Mouse (Mus musculus) neural tube, embryonic 15.5 days (tissue): ENCODE data around the gene Pank4. TPM values are rescaled to one million over a fixed set of nuclear protein-coding genes. Genes with fewer than 3 reads are reported as not detected.
A peak's percentile ranks its signal among the peaks of the same experiment; 100 is the strongest.

Experiments used
- ATAC-seq: fragments of 200-750 bp; cut with Nextera tagmentation; 2 replicates; pipeline ENCODE4 v1.8.0; 2017; ENCODE audit warnings: mild to moderate bottlenecking, moderate TSS enrichment, moderate library complexity; ENCODE audit not compliant: low FRiP score
- H3K27ac ChIP-seq: fragments of 300-500 bp; sonication (generic); replicated peaks from 2 replicates; pipeline ENCODE4 v1.5.1; 2015; ENCODE audit warnings: mild to moderate bottlenecking, inconsistent platforms
- H3K27me3 ChIP-seq: fragments of 300-500 bp; sonication (generic); replicated peaks from 2 replicates; pipeline ENCODE4 v1.6.1; 2015; ENCODE audit warnings: inconsistent platforms
- H3K36me3 ChIP-seq: fragments of 300-500 bp; sonication (generic); 2 replicates; pipeline ENCODE4 v1.6.1; 2015; ENCODE audit warnings: inconsistent platforms
- H3K4me1 ChIP-seq: fragments of 300-500 bp; sonication (generic); 2 replicates; pipeline ENCODE4 v1.6.1; 2015; ENCODE audit warnings: inconsistent platforms
- H3K4me2 ChIP-seq: fragments of 300-500 bp; sonication (generic); 2 replicates; pipeline ENCODE4 v1.6.1; 2015; ENCODE audit warnings: inconsistent platforms, mild to moderate bottlenecking, moderate library complexity
- H3K4me3 ChIP-seq: fragments of 300-500 bp; sonication (generic); replicated peaks from 2 replicates; pipeline ENCODE4 v1.5.1; 2015; ENCODE audit warnings: mild to moderate bottlenecking, inconsistent platforms
- H3K9ac ChIP-seq: fragments of 300-500 bp; sonication (generic); replicated peaks from 2 replicates; pipeline ENCODE4 v1.6.1; 2015; ENCODE audit warnings: mild to moderate bottlenecking, inconsistent platforms
- H3K9me3 ChIP-seq: fragments of 300-500 bp; sonication (generic); replicated peaks from 2 replicates; pipeline ENCODE4 v1.6.1; 2016; ENCODE audit warnings: inconsistent platforms
- WGBS: fragments of 180-500 bp; shearing (Covaris S2); methylation state at CpG from one replicate; pipeline ENCODE4 v1.1.7; 2015; ENCODE audit warnings: mixed read lengths; 5-methylcytosine and 5-hydroxymethylcytosine counted together
- polyA plus RNA-seq: library from polyadenylated mRNA; unstranded; fragments of >200 nt; fragmentation: Nextera tagmentation; extraction: Ambion mirVana; gene quantifications from 2 replicates; pipeline ENCODE4 v1.2.1, GENCODE M21; 2015

Gene Pank4
- polyA plus RNA-seq, 1 experiment from 2014 or later, result 37.4 TPM

DNA sequence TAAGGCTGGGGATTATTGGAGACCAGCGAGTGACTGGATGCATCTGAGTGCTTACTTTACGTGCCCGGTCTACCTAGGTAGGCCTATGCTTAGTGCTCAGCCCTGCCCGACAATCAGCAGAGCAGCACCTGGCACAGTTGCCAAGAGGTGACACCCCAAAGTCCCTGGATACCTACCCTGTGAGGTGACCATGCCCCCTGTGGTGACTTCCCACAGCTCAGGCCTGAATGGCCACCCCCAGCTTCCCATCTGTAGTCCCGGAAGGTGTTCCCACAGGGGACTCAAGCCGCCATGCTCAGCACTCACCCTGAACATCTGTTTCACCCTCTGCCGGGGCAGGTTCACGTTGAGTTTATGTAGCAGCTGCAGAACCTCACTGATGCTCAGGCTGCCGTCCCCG, 42.4 kb downstream of the Pank4 start:
- no peak overlapping the region for H3K4me3 ChIP-seq
- 58% methylated on average over 10 of the region's 10 CpGs for WGBS
- H3K27ac ChIP-seq, result peak overlapping the region; percentile 56; the same call in 1 of the 2 replicates
- no peaks in the 10 kb centered on the region for H3K4me1 ChIP-seq
- H3K36me3 ChIP-seq, result no peaks in the 10 kb centered on the region
- no peak overlapping the region for H3K4me2 ChIP-seq
- H3K27me3 ChIP-seq, result 0 out of 2 replicates have a peak, but pooled peaks cover 2% of the 10 kb centered on the region
- H3K9me3 ChIP-seq, result no peaks in the 10 kb centered on the region
- ATAC-seq, result no peak
- no peak overlapping the region for H3K9ac ChIP-seq

DNA sequence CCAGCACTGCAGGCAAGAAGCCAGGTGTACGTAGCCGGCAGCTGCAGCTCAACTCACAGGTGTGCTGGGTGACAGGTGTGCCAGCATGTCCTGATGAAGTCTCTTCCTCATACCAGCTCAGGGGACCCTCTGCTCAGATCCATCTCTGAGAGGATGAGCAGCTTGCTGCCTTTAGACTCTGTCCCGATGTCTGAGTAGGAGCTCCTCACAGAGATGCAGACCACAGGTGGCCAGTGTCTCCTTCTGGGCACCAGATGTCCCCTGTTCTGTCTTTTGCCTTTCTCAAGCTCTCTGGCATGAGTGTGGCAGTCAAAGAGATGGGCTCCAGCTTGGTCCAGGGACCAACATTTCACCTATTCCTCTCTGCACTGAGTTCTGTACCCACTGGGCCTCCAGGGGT, 43.7 kb downstream of the Pank4 start:
- Histone ChIP-seq H3K4me2 (no peak overlapping the region), H3K36me3 (no peaks in the 10 kb centered on the region), H3K27ac (no peak overlapping the region), H3K4me3 (no peak overlapping the region), H3K27me3 (0 out of 2 replicates have a peak, but pooled peaks cover 2% of the 10 kb centered on the region), H3K9me3 (no peaks in the 10 kb centered on the region), H3K4me1 (no peaks in the 10 kb centered on the region), H3K9ac (no peak overlapping the region)
- no peak for ATAC-seq
- WGBS, result 93% methylated on average over 3 of the region's 3 CpGs

DNA sequence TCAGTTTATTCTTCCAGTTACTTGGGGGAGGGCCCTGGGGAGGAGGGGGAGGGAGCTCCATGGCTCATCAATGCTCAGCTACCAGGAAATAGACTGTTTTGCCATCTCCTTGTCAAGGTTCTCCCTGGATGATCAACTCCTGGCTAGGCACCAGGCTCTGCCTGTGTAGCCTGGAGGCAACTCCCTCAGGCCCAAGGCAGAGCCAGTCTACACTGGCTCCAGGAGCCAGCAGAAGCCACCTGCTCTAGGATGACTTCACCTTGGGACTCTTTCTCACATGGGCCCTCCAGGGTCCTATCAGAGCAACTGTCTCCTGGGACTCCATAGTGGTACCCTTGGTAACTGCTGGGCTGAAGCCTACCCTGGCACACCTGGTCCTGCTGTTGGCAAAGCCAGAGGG, 44.2 kb downstream of the Pank4 start:
- no peaks in the 10 kb centered on the region for H3K36me3 ChIP-seq

DNA sequence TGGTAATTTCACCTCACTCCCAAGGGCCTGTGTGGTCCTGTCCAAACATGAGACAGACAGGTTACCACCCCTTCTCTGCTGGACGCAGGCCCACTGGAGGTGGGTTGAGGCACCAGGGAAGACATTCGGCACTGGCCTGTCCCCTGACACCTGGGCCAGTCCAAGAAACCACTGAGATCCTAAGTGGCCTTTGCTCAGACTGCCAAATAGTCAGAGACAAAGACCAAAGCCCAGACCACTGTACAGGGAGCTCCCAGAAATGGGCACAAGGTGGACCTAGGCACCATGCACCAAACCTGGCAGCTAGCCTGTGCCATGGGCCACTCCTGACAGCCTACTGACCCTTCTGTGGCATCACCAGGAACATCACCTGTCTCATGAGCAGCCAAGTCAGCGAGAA, 45.3 kb downstream of the Pank4 start:
- WGBS, result 83% methylated on average over 3 of the region's 3 CpGs

More for the DNA sequence above, 44.2 kb downstream of the Pank4 start:
- Histone ChIP-seq H3K4me3 (no peak overlapping the region), H3K4me2 (no peak overlapping the region), H3K27me3 (0 out of 2 replicates have a peak, but pooled peaks cover 2% of the 10 kb centered on the region), H3K9me3 (no peaks in the 10 kb centered on the region), H3K27ac (no peak overlapping the region), H3K9ac (no peak overlapping the region), H3K4me1 (no peaks in the 10 kb centered on the region)
- no peak for ATAC-seq

DNA sequence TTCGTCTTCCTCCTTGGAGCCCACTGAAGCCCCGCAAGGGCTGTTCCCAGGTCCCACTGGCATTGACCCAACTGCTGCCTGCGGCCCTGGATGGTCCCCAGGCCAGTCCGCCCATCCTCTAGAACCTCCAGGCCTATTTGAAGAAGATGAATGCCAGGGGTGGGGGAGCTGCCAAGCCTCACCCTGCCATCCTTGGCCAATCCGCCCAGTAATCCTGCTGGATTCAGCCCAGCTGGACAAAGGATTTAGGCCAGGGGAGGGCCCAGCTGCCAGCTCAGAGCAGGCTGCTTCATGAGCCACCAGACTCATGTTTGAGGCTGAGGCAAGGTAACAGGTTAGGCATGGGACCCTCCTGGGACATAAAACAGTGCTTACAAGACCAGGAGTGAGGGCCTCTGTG, 46.9 kb downstream of the Pank4 start:
- H3K27ac ChIP-seq, result no peak overlapping the region

More for the DNA sequence above, 45.3 kb downstream of the Pank4 start:
- no peak overlapping the region for H3K9ac ChIP-seq
- H3K36me3 ChIP-seq, result no peaks in the 10 kb centered on the region
- no peak overlapping the region for H3K27ac ChIP-seq
- H3K27me3 ChIP-seq, result 0 out of 2 replicates have a peak, but pooled peaks cover 2% of the 10 kb centered on the region
- ATAC-seq, result no peak
- H3K4me3 ChIP-seq, result no peak overlapping the region
- no peak overlapping the region for H3K4me2 ChIP-seq
- no peaks in the 10 kb centered on the region for H3K9me3 ChIP-seq
- H3K4me1 ChIP-seq, result peaks cover 3% of the 10 kb centered on the region; the same call in 1 of the 2 replicates

DNA sequence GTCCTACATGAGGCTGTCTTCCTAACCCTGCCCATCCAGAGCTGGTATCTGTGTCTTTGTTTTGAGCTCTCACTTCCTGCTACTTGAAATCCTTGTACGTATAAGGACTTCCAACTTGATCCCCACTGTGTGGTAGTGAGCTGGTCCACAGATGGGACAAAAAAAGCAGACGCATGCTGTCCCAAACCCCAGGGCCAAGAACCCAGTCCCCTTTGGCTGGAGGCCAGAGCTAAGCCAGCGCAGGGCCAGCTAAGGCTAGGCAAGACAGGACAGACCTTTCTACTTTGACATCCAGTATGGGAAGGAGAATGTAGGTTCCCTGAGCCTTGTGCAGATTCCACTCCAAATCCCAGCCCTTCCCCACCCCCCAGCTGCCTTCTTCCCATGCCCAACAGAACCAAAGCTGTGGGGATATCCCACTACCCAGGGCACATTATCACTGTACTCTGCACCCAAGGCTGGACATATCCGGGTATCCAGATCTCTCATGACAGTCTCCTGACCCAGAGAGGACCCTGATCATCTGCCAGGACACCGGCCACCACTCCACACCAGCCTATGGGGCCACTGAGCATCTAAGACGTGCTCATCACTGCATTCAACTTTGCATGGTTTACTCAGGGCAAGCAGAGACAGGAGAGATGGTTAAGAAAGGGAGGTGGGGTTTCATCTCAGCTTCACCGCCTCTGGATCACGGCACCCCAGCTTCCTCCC, 47.5 kb downstream of the Pank4 start:
- Histone ChIP-seq H3K36me3 (no peaks in the 10 kb centered on the region), H3K4me2 (no peak overlapping the region), H3K27ac (no peak overlapping the region), H3K9me3 (no peaks in the 10 kb centered on the region), H3K4me1 (peaks cover 15% of the 10 kb centered on the region; the same call in 1 of the 2 replicates), H3K4me3 (no peak overlapping the region), H3K9ac (no peak overlapping the region), H3K27me3 (0 out of 2 replicates have a peak, but pooled peaks cover 2% of the 10 kb centered on the region)
- WGBS, result 79% methylated on average over 8 of the region's 8 CpGs
- no peak for ATAC-seq

More for the DNA sequence above, 46.9 kb downstream of the Pank4 start:
- Histone ChIP-seq H3K27me3 (0 out of 2 replicates have a peak, but pooled peaks cover 2% of the 10 kb centered on the region), H3K4me1 (peaks cover 10% of the 10 kb centered on the region; the same call in 1 of the 2 replicates), H3K36me3 (no peaks in the 10 kb centered on the region), H3K9ac (no peak overlapping the region), H3K4me2 (no peak overlapping the region), H3K4me3 (no peak overlapping the region), H3K9me3 (no peaks in the 10 kb centered on the region)
- 70% methylated on average over 5 of the region's 5 CpGs for WGBS
- ATAC-seq, result no peak

DNA sequence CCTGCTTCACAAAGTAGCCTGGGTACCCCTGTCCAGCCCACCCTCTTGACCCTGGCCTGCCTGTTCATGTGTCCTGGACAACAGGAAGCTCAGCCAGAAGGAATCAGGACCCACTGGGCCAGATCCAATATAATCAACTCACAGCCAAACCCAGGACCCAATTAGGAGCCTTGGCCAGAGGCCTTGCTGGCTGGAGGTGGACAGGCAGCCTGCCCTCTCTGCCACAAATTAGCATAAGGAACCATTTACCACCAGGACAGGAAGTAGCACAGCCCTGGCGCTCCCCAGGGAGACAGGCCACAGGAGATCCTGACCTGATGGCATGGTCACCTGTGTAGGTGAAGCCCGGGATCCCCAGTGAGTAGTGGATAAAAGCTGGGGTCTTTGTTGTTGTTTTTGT, 48.2 kb downstream of the Pank4 start:
- WGBS, result 74% methylated on average over 2 of the region's 2 CpGs
- H3K4me1 ChIP-seq, result peaks cover 20% of the 10 kb centered on the region
- H3K9me3 ChIP-seq, result no peaks in the 10 kb centered on the region
- no peak overlapping the region for H3K4me3 ChIP-seq
- 0 out of 2 replicates have a peak, but pooled peaks cover 2% of the 10 kb centered on the region for H3K27me3 ChIP-seq
- no peak overlapping the region for H3K4me2 ChIP-seq
- H3K9ac ChIP-seq, result no peak overlapping the region
- H3K36me3 ChIP-seq, result no peaks in the 10 kb centered on the region
- no peak for ATAC-seq
- H3K27ac ChIP-seq, result no peak overlapping the region

DNA sequence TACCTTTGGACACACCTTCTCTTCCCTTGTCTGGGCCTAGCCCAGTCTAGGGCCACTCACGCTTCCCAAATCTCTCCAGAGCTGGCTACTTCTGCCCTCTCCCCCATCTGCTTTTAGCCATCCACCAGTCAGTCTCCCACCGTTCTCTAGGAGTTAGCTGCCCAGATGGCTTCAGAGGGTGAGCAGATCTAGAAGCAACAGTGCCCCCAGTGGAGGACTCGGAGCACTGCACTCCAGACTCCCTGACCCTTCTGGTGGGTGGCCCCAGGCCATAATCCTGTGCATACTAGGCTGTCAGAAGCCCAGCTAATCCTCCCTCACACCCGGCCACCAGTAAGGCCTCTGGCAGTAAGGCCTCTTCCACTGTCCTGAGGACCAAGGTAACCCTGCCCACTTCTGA, 48.9 kb downstream of the Pank4 start:
- WGBS, result 6% methylated on average over 4 of the region's 4 CpGs
- Histone ChIP-seq H3K27ac (no peak overlapping the region), H3K4me1 (peaks cover 23% of the 10 kb centered on the region), H3K4me3 (no peak overlapping the region), H3K36me3 (no peaks in the 10 kb centered on the region), H3K9ac (no peak overlapping the region), H3K27me3 (0 out of 2 replicates have a peak, but pooled peaks cover 1% of the 10 kb centered on the region), H3K9me3 (no peaks in the 10 kb centered on the region), H3K4me2 (no peak overlapping the region)
- ATAC-seq, result no peak

DNA sequence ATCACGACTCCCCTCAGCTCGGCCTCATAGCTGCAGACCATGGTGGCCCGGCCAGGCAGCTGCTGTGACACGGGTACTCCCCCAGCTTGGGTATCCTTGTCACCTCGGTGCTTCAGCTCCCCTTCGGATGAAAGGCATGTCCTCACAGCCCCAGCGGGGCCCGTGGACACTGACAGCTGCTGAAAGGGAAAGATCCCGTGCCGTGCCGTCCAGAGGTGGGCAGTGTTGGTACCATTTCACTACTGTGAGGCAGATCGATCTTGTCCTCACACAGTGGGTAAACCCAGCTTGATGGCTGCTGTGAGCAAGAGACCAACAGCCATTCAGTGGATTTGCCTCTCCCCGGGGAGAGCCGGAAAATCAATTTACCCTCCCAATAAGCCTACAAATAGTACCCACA, 50.3 kb downstream of the Pank4 start:
- no peak for ATAC-seq
- Histone ChIP-seq H3K27ac (no peak overlapping the region), H3K4me3 (no peak overlapping the region), H3K4me2 (no peak overlapping the region), H3K9ac (no peak overlapping the region), H3K9me3 (no peaks in the 10 kb centered on the region), H3K4me1 (peaks cover 32% of the 10 kb centered on the region), H3K27me3 (0 out of 2 replicates have a peak, but pooled peaks cover 4% of the 10 kb centered on the region), H3K36me3 (no peaks in the 10 kb centered on the region)
- WGBS, result 63% methylated on average over 14 of the region's 14 CpGs

DNA sequence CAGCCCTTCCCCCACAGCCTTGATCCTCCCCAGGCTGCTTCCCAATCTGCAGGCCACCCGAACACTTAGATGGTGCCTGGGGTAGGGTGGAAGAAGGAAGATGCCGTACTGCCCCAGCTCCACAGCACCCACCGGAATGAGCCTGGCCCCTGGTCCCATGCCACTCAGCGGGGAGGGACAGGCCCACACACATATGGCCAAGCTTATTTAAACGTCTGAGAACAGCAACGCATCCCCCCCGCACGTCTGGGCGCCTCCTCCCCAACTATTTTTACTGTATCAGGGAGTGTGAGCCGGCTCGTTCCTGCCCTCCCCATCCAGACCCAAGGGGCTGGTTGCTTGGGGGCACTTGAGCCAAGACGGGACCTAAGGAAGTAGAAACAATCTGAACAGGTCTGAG, 50.9 kb downstream of the Pank4 start:
- 77% methylated on average over 12 of the region's 12 CpGs for WGBS
- no peaks in the 10 kb centered on the region for H3K36me3 ChIP-seq
- H3K4me3 ChIP-seq, result no peak overlapping the region
- H3K4me1 ChIP-seq, result peaks cover 38% of the 10 kb centered on the region
- H3K27me3 ChIP-seq, result 0 out of 2 replicates have a peak, but pooled peaks cover 4% of the 10 kb centered on the region
- no peaks in the 10 kb centered on the region for H3K9me3 ChIP-seq
- H3K4me2 ChIP-seq, result no peak overlapping the region
- no peak overlapping the region for H3K27ac ChIP-seq
- no peak overlapping the region for H3K9ac ChIP-seq
- ATAC-seq, result no peak

DNA sequence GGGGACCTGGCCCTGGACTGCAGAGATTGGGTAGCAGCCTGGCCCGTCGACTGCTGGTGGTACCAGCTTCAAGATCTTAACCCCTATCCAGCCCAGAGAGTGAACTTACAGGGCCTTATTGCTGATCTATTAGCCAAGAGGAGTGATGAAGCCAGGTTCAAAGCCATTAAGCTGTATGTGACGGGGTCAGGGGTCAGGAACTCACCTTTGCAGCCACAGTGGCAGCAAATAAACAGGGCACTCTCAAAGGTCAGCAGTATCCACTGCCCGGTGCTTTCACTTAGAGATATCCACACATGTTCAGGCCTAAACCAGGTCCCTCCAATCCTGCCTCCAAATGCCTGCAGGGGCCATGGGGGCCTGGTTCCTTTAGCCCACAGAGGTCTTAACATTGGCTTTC, 51.6 kb downstream of the Pank4 start:
- Histone ChIP-seq H3K9ac (no peak overlapping the region), H3K27ac (no peak overlapping the region), H3K4me2 (no peak overlapping the region), H3K27me3 (0 out of 2 replicates have a peak, but pooled peaks cover 4% of the 10 kb centered on the region), H3K36me3 (no peaks in the 10 kb centered on the region), H3K4me3 (no peak overlapping the region), H3K4me1 (peaks cover 45% of the 10 kb centered on the region), H3K9me3 (no peaks in the 10 kb centered on the region)
- ATAC-seq, result no peak
- 84% methylated on average over 4 of the region's 4 CpGs for WGBS

DNA sequence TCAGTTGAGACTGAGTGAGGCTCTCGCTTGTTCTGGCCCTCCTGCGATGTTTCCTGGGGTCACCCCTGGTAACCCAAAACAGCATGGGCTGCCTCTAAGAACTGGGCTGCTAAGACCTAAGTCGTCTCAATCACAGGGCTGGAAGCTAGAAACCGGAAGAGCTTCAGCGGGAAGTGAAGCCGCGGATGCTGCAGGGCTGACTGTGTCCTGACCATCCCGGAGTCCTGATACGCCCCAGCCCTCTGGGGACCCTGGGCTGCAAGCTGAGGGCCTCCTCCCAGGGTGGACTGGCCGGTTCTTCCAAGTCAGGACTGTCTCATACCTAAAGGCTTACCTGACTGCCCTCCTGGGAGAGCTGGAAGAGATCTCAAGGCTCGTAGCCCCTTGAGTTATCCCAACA, 52.9 kb downstream of the Pank4 start:
- Histone ChIP-seq H3K27me3 (0 out of 2 replicates have a peak, but pooled peaks cover 4% of the 10 kb centered on the region), H3K27ac (no peak overlapping the region), H3K4me1 (peaks cover 58% of the 10 kb centered on the region), H3K9ac (no peak overlapping the region), H3K9me3 (no peaks in the 10 kb centered on the region), H3K4me2 (no peak overlapping the region), H3K4me3 (no peak overlapping the region), H3K36me3 (no peaks in the 10 kb centered on the region)
- ATAC-seq, result no peak
- WGBS, result 70% methylated on average over 11 of the region's 11 CpGs
